Mouse (Mus musculus): ENCODE measurements around the gene Sema5a.
A peak's percentile ranks its signal among the peaks of the same experiment; 100 is the strongest.
"Not testable (repeated sequence)": the region's sequence is repeated elsewhere in the genome, so short reads cannot be mapped to it uniquely, and the experiment has no call there.

The Sema5a gene

GRCm38 (mm10) chr15:32244344-32244955 lies at the start of gene Sema5a:
Gene Sema5a, plus strand, starts transcription at chr15:32244810.
- DNase-seq (ENCODE audit: low spot score in 2 of 2) = peak; percentile 73 to 76

GRCm38 (mm10) chr15:32198076-32198475 lies 46.5 kb upstream of the Sema5a start:
- DNase-seq (ENCODE audit: low spot score in 2 of 2) = no peak

- DNase-seq (ENCODE audit: low spot score in 2 of 2) = no peak
These were observed 46.0 kb upstream of the Sema5a start for GRCm38 (mm10) chr15:32198561-32198960.

- DNase-seq (ENCODE audit: low spot score in 2 of 2) = no peak
These were observed 41.4 kb upstream of the Sema5a start for GRCm38 (mm10) chr15:32203242-32203641.

- DNase-seq (ENCODE audit: low spot score in 2 of 2) = no peak
These were observed 39.7 kb upstream of the Sema5a start for GRCm38 (mm10) chr15:32204908-32205307.

GRCm38 (mm10) chr15:32214687-32215086 lies 29.9 kb upstream of the Sema5a start:
- DNase-seq (ENCODE audit: low spot score in 2 of 2) = not testable (repeated sequence)

- DNase-seq (ENCODE audit: low spot score in 2 of 2) = no peak
These were observed 21.6 kb upstream of the Sema5a start for GRCm38 (mm10) chr15:32223028-32223427.

GRCm38 (mm10) chr15:32225394-32225793 lies 19.2 kb upstream of the Sema5a start:
- no peak for DNase-seq (ENCODE audit: low spot score in 2 of 2)

- DNase-seq (ENCODE audit: low spot score in 2 of 2) = no peak
These were observed 18.2 kb upstream of the Sema5a start for GRCm38 (mm10) chr15:32226381-32226780.

- DNase-seq (ENCODE audit: low spot score in 2 of 2) = no peak
These were observed 17.7 kb upstream of the Sema5a start for GRCm38 (mm10) chr15:32226888-32227395.

GRCm38 (mm10) chr15:32230066-32230465 lies 14.5 kb upstream of the Sema5a start:
- no peak for DNase-seq (ENCODE audit: low spot score in 2 of 2)

- DNase-seq (ENCODE audit: low spot score in 2 of 2) = no peak
These were observed 12.4 kb upstream of the Sema5a start for GRCm38 (mm10) chr15:32232189-32232588.

GRCm38 (mm10) chr15:32232666-32233141 lies 11.9 kb upstream of the Sema5a start:
- not testable (repeated sequence) for DNase-seq (ENCODE audit: low spot score in 2 of 2)

- no peak for DNase-seq (ENCODE audit: low spot score in 2 of 2)
These were observed 11.2 kb upstream of the Sema5a start for GRCm38 (mm10) chr15:32233451-32233850.

GRCm38 (mm10) chr15:32239099-32239498 lies 5.5 kb upstream of the Sema5a start:
- DNase-seq (ENCODE audit: low spot score in 2 of 2) = no peak

- DNase-seq (ENCODE audit: low spot score in 2 of 2) = no peak
These were observed 4.5 kb upstream of the Sema5a start for GRCm38 (mm10) chr15:32240159-32240558.

- DNase-seq (ENCODE audit: low spot score in 2 of 2) = no peak
These were observed 2.9 kb upstream of the Sema5a start for GRCm38 (mm10) chr15:32241666-32242065.

- DNase-seq (ENCODE audit: low spot score in 2 of 2) = peak; percentile 43 to 71
These were observed 1.4 kb upstream of the Sema5a start for GRCm38 (mm10) chr15:32243096-32243785.

GRCm38 (mm10) chr15:32243824-32244223 lies 786 bp upstream of the Sema5a start:
- DNase-seq (ENCODE audit: low spot score in 2 of 2) = no peak

- DNase-seq (ENCODE audit: low spot score in 2 of 2) = no peak
These were observed 586 bp downstream of the Sema5a start for GRCm38 (mm10) chr15:32244956-32245836.

GRCm38 (mm10) chr15:32245837-32246670 lies 1.4 kb downstream of the Sema5a start:
- peak; percentile 79 to 93 for DNase-seq (ENCODE audit: low spot score in 2 of 2)
